Mouse (Mus musculus) brain, embryonic 14.5 days (tissue): ENCODE measurements at regions not wholly inside any gene's neighbourhood (a gene's known extent, or its start where the extent isn't known, plus 50 kb on each side); places are given as distances from the start of the nearest gene placed in this dataset.

ENCODE experiments used
- CTCF ChIP-seq: fragments of 200-500 bp; IDR thresholded peaks from 2 replicates; pipeline ENCODE4 v1.5.1; 2012; ENCODE audit warnings: inconsistent platforms, mild to moderate bottlenecking, moderate library complexity, borderline replicate concordance; ENCODE audit not compliant: insufficient read depth, insufficient read length; ENCODE audit errors: extremely low read depth
- POLR2A ChIP-seq: fragments of 200-500 bp; IDR thresholded peaks from 2 replicates; pipeline ENCODE4 v1.6.1; 2012; ENCODE audit warnings: mild to moderate bottlenecking, inconsistent platforms, borderline replicate concordance; ENCODE audit not compliant: poor library complexity, insufficient read depth, insufficient read length, severe bottlenecking; ENCODE audit errors: extremely low read depth

- TF ChIP-seq CTCF (peak; percentile 68), POLR2A (no peak)
Observed at GRCm38 (mm10) chr13:79027877-79028760, 828.6 kb upstream of the Nr2f1 start.
